Mouse (Mus musculus): ENCODE data around the gene Olfr1076.
"Not testable (repeated sequence)": the region's sequence is repeated elsewhere in the genome, so short reads cannot be mapped to it uniquely, and the experiment has no call there.

The Olfr1076 gene

DNA sequence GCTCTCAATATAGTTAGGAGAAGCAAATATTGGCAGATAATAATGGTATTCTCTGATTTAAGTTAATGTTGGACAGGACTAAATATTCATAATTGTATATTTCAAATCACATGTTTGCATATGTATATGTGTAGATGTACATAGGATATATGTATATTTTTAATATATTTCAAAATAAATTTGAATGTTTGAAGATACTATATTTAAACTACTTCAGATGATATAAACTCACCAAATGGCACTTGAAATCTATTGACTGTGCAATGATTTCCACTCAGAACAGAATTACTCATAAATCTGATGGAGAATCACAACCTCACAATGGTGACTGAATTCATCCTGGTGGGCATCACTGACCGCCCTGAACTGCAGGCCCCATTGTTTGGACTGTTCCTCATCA is at the start of gene Olfr1076:
Gene Olfr1076 (plus strand): TSS at position 301 of the 400 bp plus-strand sequence.
- no peak for DNase-seq (ENCODE audit: low read depth in 1 of 2, low spot score in 2 of 2)

GRCm38 (mm10) chr2:86460434-86460833 is 47.8 kb upstream of the Olfr1076 start:
- DNase-seq (ENCODE audit: low read depth in 1 of 2, low spot score in 2 of 2), result no peak

DNA sequence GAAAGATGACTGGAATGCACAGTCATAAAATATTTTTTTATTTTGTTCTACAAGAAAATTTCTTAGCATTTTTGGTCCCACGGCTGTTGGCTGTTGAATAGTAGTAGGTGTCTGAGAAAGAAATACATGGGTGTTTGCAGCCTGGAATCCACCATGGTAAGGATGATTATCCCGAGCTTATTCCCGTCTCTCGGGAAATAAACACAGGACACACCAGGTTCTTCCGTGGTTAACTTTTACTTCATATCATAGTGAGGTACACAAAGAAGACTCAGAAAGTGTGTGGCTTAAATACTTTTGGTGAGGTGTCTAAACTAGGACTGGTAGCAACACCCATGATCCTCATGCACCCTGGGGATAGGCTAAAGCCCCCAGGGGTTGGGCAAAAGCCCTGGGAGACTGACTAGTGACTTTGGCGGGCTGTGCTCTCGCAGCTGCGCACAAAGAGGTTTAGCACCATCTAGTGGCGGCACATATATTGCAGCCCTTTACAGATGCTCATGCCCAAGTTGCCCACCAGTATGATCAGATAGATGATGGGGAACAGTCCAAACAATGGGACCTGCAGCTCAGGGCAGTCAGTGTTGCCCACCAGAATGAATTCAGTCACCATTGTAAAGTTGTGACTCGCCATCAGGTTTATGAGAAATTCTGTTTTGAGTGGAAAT is 43.7 kb upstream of the Olfr1076 start:
- DNase-seq (ENCODE audit: low read depth in 1 of 2, low spot score in 2 of 2), result no peak

DNA sequence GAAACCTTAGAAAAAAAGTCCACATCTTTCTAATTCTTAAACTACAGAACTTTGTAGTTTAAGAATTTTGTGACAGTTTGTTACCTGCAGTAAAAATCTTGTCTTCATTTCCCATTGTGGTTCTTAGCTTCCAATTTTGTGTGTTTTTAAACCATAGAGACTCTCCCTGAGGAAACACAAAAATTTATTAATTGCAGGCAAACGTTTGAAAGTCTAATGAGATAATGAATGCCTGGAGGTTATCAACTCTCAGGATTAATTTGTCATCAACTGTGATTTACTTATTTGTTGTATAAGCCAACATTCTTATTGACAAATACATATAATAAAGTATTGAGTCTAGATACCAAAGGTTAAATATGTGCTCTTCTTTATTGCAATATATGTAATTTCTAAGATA is 21.0 kb upstream of the Olfr1076 start, which contains the start of gene Olfr228:
Gene Olfr228 (minus strand): TSS at position 101 of the 400 bp plus-strand sequence.
- no peak for DNase-seq (ENCODE audit: low read depth in 1 of 2, low spot score in 2 of 2)

GRCm38 (mm10) chr2:86530991-86531390 is 22.7 kb downstream of the Olfr1076 start:
- no peak for DNase-seq (ENCODE audit: low read depth in 1 of 2, low spot score in 2 of 2)

GRCm38 (mm10) chr2:86542380-86542779 is 34.1 kb downstream of the Olfr1076 start, which contains the start of gene Olfr1079:
Gene Olfr1079 (minus strand): TSS chr2:86542480.
- no peak for DNase-seq (ENCODE audit: low read depth in 1 of 2, low spot score in 2 of 2)

DNA sequence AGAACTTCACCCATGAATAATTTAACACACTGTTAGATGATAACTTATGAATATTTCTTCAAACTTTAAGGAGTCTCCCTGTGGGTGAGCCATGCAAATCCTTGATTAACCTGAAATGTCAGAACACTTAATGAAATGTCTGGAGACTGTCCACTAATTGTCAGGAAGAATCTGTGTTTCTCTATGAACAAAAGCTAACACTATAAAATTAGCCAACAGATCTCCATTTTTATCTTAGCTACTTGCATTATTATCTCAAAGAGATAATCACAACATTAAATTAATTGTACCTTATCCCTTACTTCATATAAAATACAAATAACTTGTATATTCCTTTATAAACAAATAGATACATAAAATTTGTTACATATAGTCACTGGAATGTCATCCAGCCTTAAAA is 49.9 kb downstream of the Olfr1076 start, which contains the start of gene Olfr1080:
Gene Olfr1080 (minus strand): TSS at position 101 of the 400 bp plus-strand sequence.
- DNase-seq (ENCODE audit: low read depth in 1 of 2, low spot score in 2 of 2), result not testable (repeated sequence)
